Mouse (Mus musculus) thymus, adult 2 months (tissue): ENCODE results near the gene Sox1. TPM values are rescaled to one million over a fixed set of nuclear protein-coding genes. Genes with fewer than 3 reads are reported as not detected.

Source experiments
- DNase-seq: peaks from one replicate; pipeline ENCODE4 v3.0.0; 2021
- H3K27ac ChIP-seq: fragments of 200-500 bp; 2 replicates; pipeline ENCODE4 v1.5.1; 2012; ENCODE audit warnings: low read length, control low read depth; ENCODE audit not compliant: control insufficient read depth, insufficient read depth
- H3K27me3 ChIP-seq: fragments of 200-500 bp; 2 replicates; pipeline ENCODE4 v1.6.1; 2012; ENCODE audit warnings: mild to moderate bottlenecking, low read length, moderate library complexity, mixed read lengths; ENCODE audit not compliant: control insufficient read depth, insufficient read depth
- H3K36me3 ChIP-seq: fragments of 200-500 bp; 2 replicates; pipeline ENCODE4 v1.6.1; 2012; ENCODE audit warnings: mild to moderate bottlenecking, low read length, moderate library complexity; ENCODE audit not compliant: control insufficient read depth, insufficient read depth
- H3K4me1 ChIP-seq: fragments of 200-500 bp; replicated peaks from 2 replicates; pipeline ENCODE4 v1.6.1; 2012; ENCODE audit warnings: low read length; ENCODE audit not compliant: control insufficient read depth, insufficient read depth
- H3K4me3 ChIP-seq: fragments of 200-500 bp; 2 replicates; pipeline ENCODE4 v1.5.1; 2012; ENCODE audit warnings: mild to moderate bottlenecking, low read length, control low read depth, moderate library complexity; ENCODE audit not compliant: control insufficient read depth, insufficient read depth
- CTCF ChIP-seq: fragments of 200-500 bp; IDR thresholded peaks from 2 replicates; pipeline ENCODE4 v1.5.1; 2012; ENCODE audit warnings: mild to moderate bottlenecking, control low read depth, low read length, moderate library complexity, borderline replicate concordance; ENCODE audit not compliant: control insufficient read depth, poor library complexity, insufficient read depth; ENCODE audit errors: extremely low read depth
- POLR2A ChIP-seq: fragments of 200-500 bp; IDR thresholded peaks from 2 replicates; pipeline ENCODE4 v1.6.1; 2012; ENCODE audit warnings: mild to moderate bottlenecking, low read length, control low read depth, moderate library complexity; ENCODE audit not compliant: control insufficient read depth, poor library complexity, insufficient read depth; ENCODE audit errors: extremely low read depth
- WGBS: fragments of 180-500 bp; shearing (Covaris S2); methylation state at CpG from one replicate; pipeline ENCODE4 v1.1.7; 2018; 5-methylcytosine and 5-hydroxymethylcytosine counted together
- polyA plus RNA-seq: library from polyadenylated mRNA; depleted of rRNA; stranded (reverse); fragments of >200 nt; gene quantifications from 2 replicates; pipeline ENCODE4 v1.2.3, GENCODE M21; 2012

Sox1 gene
- polyA plus RNA-seq, 1 experiment, result not detected

DNA sequence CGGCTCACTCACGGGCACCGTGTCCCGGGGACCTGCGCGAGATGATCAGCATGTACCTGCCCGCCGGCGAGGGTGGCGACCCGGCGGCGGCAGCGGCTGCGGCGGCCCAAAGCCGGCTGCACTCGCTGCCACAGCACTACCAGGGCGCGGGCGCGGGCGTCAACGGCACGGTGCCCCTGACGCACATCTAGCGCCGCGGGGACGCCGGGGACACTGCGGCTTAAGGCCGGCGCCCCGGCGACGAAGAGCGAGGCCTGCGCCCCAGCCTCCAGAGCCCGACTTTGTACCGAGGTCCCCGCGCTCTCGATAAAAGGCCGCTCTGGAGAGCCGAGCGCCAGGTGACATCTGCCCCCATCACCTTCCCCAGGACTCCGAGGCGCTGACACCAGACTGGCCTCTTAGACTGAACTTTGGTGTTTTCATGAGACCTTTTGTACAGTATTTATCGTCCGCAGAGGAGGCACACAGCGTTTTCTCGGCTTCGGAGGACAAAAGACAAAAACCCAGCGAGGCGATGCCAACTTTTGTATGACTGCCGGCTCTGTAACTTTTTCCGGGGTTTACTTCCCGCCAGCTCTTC, 2.3 kb downstream of the Sox1 start:
- no peak for DNase-seq
- Histone ChIP-seq H3K4me3 (no peak overlapping the region), H3K36me3 (no peaks in the 10 kb centered on the region), H3K4me1 (no peaks in the 10 kb centered on the region), H3K27ac (no peak overlapping the region), H3K27me3 (peaks cover 32% of the 10 kb centered on the region)
- TF ChIP-seq CTCF (no peak), POLR2A (no peak)
- WGBS, result 5% methylated on average over 59 of the region's 59 CpGs

DNA sequence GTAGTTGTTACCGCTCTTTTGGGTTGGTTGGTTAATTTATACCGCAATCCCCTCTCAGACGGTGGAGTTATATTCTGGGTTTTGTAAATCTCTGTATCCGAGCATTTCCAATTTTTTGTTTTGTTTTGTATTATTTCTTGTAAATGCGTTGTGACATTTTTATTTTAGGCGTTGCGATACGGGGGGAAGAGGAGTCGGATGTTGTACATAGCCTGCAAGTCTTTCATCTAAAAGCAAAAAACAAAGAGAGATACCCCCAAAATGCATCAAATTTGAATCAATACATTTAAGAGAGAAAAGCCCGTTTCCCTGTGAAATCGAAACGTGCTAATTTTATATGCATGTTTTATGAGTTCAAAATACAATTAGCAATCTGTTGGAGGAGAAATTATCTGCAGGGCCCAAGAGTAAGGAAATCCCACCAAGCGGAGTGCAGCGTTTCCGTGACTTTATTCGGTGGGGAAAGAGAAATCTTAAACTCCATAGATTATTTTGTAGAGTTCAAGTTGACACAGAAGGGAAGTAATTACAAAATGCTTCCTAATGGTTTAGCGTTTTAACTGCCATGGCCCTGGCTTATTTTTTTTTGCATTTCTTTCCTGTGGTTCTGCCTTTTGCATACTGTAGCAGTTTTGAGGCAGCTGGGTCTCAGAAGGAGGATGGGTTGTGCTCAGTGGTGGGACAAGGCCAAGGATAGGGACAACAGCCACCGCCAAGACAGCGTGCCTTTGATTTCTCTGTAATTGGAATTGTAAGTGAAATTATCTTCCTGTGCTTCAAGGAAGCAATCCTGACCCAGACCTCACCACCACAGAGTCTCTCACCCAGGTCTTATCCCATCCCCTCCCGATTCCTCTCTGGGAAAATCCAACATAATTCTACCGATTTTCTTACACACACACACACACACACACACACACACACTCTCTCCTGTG, 3.2 kb downstream of the Sox1 start:
- Histone ChIP-seq H3K27me3 (peaks cover 33% of the 10 kb centered on the region), H3K4me3 (no peak overlapping the region), H3K27ac (no peak overlapping the region), H3K4me1 (no peaks in the 10 kb centered on the region), H3K36me3 (no peaks in the 10 kb centered on the region)
- no peak for DNase-seq
- 7% methylated on average over 21 of the region's 21 CpGs for WGBS
- no peak for TF ChIP-seq CTCF
- TF ChIP-seq POLR2A, result no peak

DNA sequence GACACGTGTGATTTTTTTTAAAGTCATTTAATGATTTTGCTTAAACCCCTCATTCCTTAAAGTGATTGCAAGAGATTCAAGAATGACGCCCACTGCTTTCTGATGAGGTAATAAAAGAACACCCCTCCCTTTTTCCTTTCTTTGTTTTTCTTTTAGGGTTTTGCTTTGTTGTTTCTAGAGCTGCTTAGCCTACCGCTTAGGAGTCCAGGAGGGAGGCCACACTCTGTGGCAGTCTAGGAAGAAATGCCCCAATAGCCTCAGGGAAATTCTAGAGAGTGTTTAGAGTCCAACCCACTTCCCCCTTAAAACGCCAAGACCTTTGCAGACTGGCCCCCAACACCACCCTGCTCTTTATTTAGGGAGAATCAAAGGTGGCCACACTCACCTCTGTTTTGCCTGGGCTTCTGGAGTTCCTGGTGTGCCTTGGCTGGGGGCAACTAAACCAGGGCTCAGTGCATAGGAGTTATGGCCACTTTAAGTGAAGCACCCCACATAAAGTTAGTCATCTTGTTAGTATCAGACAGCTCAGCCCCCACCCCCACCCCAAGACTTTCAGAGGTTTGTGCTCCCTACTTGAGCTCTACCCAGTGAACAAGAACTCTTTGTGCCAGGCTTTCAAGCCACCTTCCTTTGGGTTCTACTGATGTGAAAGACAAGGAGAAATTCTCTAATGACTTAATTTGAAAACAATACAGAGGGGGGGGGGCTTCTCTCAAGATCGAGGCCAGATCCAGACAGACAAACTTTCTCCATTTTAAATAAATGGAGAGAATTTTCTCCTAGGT, 4.5 kb downstream of the Sox1 start:
- TF ChIP-seq CTCF, result no peak
- no peak for TF ChIP-seq POLR2A
- H3K36me3 ChIP-seq, result no peaks in the 10 kb centered on the region
- H3K27me3 ChIP-seq, result peaks cover 33% of the 10 kb centered on the region
- H3K4me1 ChIP-seq, result no peaks in the 10 kb centered on the region
- DNase-seq, result no peak
- H3K4me3 ChIP-seq, result no peak overlapping the region
- 12% methylated on average over 5 of the region's 5 CpGs for WGBS
- no peak overlapping the region for H3K27ac ChIP-seq

DNA sequence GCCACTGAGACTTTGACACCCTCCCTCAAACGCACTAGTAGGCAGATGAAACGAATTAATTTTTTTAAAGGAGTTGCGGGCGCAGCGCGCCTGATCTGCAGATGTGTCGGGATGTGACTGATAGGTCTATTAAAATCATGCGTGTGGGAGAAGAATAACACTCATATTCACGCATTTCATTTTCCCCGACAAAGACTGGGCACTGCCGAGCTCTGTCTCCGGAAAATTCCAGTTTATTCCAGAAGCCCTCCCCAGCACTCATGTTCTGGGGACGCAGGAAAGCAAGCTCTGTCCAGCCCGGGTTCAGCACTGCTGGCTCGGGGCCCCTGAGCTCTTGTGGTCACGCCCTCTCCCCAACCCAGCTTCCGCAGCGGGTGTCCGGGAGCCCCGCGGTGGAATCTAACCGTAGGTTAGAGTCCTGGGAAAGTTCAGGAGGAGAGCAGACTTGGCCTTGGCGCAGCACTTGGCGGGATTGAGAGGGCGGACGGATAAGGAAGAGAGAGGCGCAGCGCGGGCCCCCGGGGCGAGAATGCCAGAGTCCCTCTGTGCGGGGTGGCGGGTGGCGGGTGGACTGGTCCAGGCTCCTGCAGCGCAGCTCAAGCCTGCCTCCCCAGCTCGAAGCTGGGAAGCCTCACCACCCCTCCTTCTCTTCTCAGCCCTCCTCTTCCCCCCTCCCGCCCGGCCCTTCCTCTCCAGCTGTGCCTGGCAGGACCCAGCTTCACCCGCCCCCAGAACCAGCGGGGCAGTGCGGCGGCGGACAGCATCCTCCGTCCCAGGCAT, 5.7 kb downstream of the Sox1 start:
- peaks cover 24% of the 10 kb centered on the region for H3K27me3 ChIP-seq
- no peaks in the 10 kb centered on the region for H3K4me1 ChIP-seq
- H3K27ac ChIP-seq, result no peak overlapping the region
- no peak overlapping the region for H3K4me3 ChIP-seq
- 13% methylated on average over 43 of the region's 44 CpGs for WGBS
- H3K36me3 ChIP-seq, result no peaks in the 10 kb centered on the region
- TF ChIP-seq CTCF (no peak), POLR2A (no peak)
- DNase-seq, result no peak

DNA sequence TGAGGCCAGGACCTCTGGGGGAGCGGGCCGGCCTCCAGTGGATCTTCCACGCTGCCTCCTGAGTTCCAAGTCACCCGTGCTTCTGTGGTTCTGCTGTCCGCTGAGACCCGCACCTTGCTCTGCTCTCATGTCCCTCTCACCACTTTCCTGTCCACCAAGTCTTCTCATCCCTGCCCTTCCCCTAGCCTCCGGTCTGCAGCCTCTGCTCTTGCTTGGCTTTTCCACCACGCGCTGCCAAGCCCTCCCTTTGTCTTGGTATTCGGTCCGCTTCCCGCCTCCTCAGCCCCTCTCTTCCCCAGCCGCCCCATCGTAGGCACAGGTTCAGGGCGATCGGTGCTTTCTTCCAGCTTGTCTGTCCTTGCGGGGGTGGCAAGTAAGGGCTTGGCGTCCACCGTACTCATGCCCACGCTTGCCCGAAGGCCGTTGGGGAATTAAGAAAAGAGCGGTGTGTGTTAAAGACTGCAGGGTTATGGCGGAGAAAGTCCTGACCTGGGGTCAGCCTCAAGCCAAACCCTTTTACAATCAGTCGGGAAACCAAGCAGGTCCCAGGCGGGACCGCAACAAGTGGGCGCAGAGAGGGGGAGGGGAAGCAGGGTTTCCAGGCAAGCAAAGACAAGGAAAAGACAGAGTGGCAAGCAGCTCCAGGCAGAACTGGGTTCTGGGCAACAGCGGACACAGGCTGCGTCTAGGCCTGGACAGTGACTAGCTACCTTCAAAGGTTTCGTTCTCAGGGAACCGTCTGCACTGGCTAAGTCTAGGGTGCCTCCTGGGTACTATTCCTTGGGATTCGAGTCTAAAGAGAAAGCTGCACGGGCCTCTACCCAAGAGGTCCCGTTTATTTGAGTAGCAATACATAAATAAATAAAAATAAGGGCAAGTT, 6.5 kb downstream of the Sox1 start:
- Histone ChIP-seq H3K27me3 (peaks cover 23% of the 10 kb centered on the region), H3K27ac (no peak overlapping the region), H3K36me3 (no peaks in the 10 kb centered on the region), H3K4me3 (no peak overlapping the region), H3K4me1 (no peaks in the 10 kb centered on the region)
- TF ChIP-seq POLR2A (no peak), CTCF (no peak)
- WGBS, result 6% methylated on average over 35 of the region's 35 CpGs
- no peak for DNase-seq
